7 mouse cellular contexts compared by ENCODE assay signal in genomic region chr17:47468466-47468865, GRCm38 (mm10). TPM values are rescaled to one million over a fixed set of nuclear protein-coding genes. Genes with fewer than 3 reads are reported as not detected.
DNase-seq lines count a peak whose midpoint lies in the region; ATAC-seq lines count a peak whose summit lies in the region.

No protein-coding gene starts in this region.

- peak overlapping the region; percentile 50 for H3K9ac ChIP-seq in lung, embryonic 16.5 days (ENCODE audit: low read length)
- peak overlapping the region; percentile 44 for H3K9ac ChIP-seq in heart, embryonic 12.5 days
- no peak overlapping the region; the same call in 1 of the 2 replicates for H3K9ac ChIP-seq in limb, embryonic 12.5 days (replicated peaks)
- H3K9ac ChIP-seq in stomach, embryonic 14.5 days (replicated peaks; ENCODE audit: low read depth, low read length): no peak overlapping the region

- H3K27ac ChIP-seq in lung, embryonic 16.5 days (ENCODE audit: low read length): no peak overlapping the region
- H3K27ac ChIP-seq in heart, embryonic 12.5 days (ENCODE audit: poor library complexity, severe bottlenecking): no peak overlapping the region
- no peak overlapping the region for H3K27ac ChIP-seq in limb, embryonic 12.5 days
- no peak overlapping the region for H3K27ac ChIP-seq in stomach, embryonic 14.5 days (ENCODE audit: low read length)

- H3K9me3 ChIP-seq in lung, embryonic 16.5 days (ENCODE audit: control insufficient read depth, low read length): no peaks in the 10 kb centered on the region
- no peaks in the 10 kb centered on the region for H3K9me3 ChIP-seq in heart, embryonic 12.5 days (replicated peaks)
- H3K9me3 ChIP-seq in limb, embryonic 12.5 days: no peaks in the 10 kb centered on the region
- no peaks in the 10 kb centered on the region for H3K9me3 ChIP-seq in stomach, embryonic 14.5 days (ENCODE audit: control insufficient read depth, low read depth, low read length)

- DNase-seq in lung, postnatal 36 days: no peak
- DNase-seq in adipocyte (ENCODE audit: low spot score): no peak
- no peak for DNase-seq in frontal cortex, postnatal 36 days (ENCODE audit: low spot score in 2 of 2)

- H3K4me2 ChIP-seq in lung, embryonic 16.5 days (ENCODE audit: low read depth, low read length): peak overlapping the region; percentile 37; the same call in 1 of the 2 replicates
- H3K4me2 ChIP-seq in heart, embryonic 12.5 days: peak overlapping the region; percentile 65
- H3K4me2 ChIP-seq in limb, embryonic 12.5 days: peak overlapping the region; percentile 45
- peak overlapping the region; percentile 30 for H3K4me2 ChIP-seq in stomach, embryonic 14.5 days (replicated peaks; ENCODE audit: low read depth, low read length)

- H3K36me3 ChIP-seq in lung, embryonic 16.5 days (ENCODE audit: control insufficient read depth, insufficient read depth, low read length): no peaks in the 10 kb centered on the region
- no peaks in the 10 kb centered on the region for H3K36me3 ChIP-seq in heart, embryonic 12.5 days
- H3K36me3 ChIP-seq in limb, embryonic 12.5 days: no peaks in the 10 kb centered on the region
- no peaks in the 10 kb centered on the region for H3K36me3 ChIP-seq in stomach, embryonic 14.5 days (ENCODE audit: control insufficient read depth, insufficient read depth, low read length)

- H3K4me1 ChIP-seq in lung, embryonic 16.5 days (replicated peaks; ENCODE audit: control insufficient read depth, insufficient read depth, low read length): peaks cover 13% of the 10 kb centered on the region
- H3K4me1 ChIP-seq in heart, embryonic 12.5 days (replicated peaks): peaks cover 45% of the 10 kb centered on the region
- peaks cover 33% of the 10 kb centered on the region for H3K4me1 ChIP-seq in limb, embryonic 12.5 days (replicated peaks)
- peaks cover 45% of the 10 kb centered on the region for H3K4me1 ChIP-seq in stomach, embryonic 14.5 days (ENCODE audit: control insufficient read depth, insufficient read depth, low read length)

- ATAC-seq in lung, embryonic 16.5 days (ENCODE audit: low read depth): no peak
- ATAC-seq in heart, embryonic 12.5 days (ENCODE audit: insufficient number of reproducible peaks, low FRiP score): no peak
- ATAC-seq in limb, embryonic 12.5 days (ENCODE audit: insufficient number of reproducible peaks, insufficient read depth, low FRiP score, low TSS enrichment, low read depth): no peak
- no peak for ATAC-seq in stomach, embryonic 14.5 days (ENCODE audit: insufficient number of reproducible peaks, insufficient read depth, low FRiP score, low read depth)

- 22% methylated on average over 34 of the region's 34 CpGs for WGBS in lung, embryonic 16.5 days
- WGBS in heart, embryonic 12.5 days: 4% methylated on average over 34 of the region's 34 CpGs
- WGBS in limb, embryonic 12.5 days: 6% methylated on average over 34 of the region's 34 CpGs
- WGBS in stomach, embryonic 14.5 days: 18% methylated on average over 34 of the region's 34 CpGs

- H3K27me3 ChIP-seq in lung, embryonic 16.5 days (ENCODE audit: control insufficient read depth, insufficient read depth, low read depth, low read length): peaks cover 9% of the 10 kb centered on the region
- H3K27me3 ChIP-seq in heart, embryonic 12.5 days (replicated peaks): peaks cover 55% of the 10 kb centered on the region
- H3K27me3 ChIP-seq in limb, embryonic 12.5 days: peaks cover 86% of the 10 kb centered on the region
- H3K27me3 ChIP-seq in stomach, embryonic 14.5 days (ENCODE audit: control insufficient read depth, insufficient read depth, low read length): 0 out of 2 replicates have a peak, but pooled peaks cover 7% of the 10 kb centered on the region

- peak overlapping the region; percentile 28 for H3K4me3 ChIP-seq in lung, embryonic 16.5 days (ENCODE audit: low read length)
- H3K4me3 ChIP-seq in heart, embryonic 12.5 days: peak overlapping the region; percentile 42
- peak overlapping the region; percentile 29 for H3K4me3 ChIP-seq in limb, embryonic 12.5 days (replicated peaks)
- peak overlapping the region; percentile 20 for H3K4me3 ChIP-seq in stomach, embryonic 14.5 days (ENCODE audit: low read depth, low read length)

RNA-seq across cellular contexts. Expression of gene 1700001C19Rik, which starts 31.3 kb away (rescaled TPM):
- polyA plus RNA-seq in lung, embryonic 16.5 days (2015; fragmentation: Nextera tagmentation; extraction: Ambion mirVana): not detected in 2 replicates
- polyA plus RNA-seq in heart, embryonic 12.5 days (2016; fragmentation: Nextera tagmentation; extraction: Ambion mirVana): 1.0 and 1.2 TPM in 2 replicates
- 0.20 and 0.37 TPM in 2 replicates for polyA plus RNA-seq in limb, embryonic 12.5 days (2016; fragmentation: Nextera tagmentation; extraction: Ambion mirVana)
- 0.31 and 0.58 TPM in 2 replicates for polyA plus RNA-seq in stomach, embryonic 14.5 days (2014; fragmentation: Nextera tagmentation; extraction: Ambion mirVana)

RNA-seq across cellular contexts. Expression of gene AI661453, which starts 32.1 kb away (rescaled TPM):
- polyA plus RNA-seq in lung, embryonic 16.5 days (2015; fragmentation: Nextera tagmentation; extraction: Ambion mirVana): 1.8 and 2.3 TPM in 2 replicates
- 0.85 and 1.1 TPM in 2 replicates for polyA plus RNA-seq in heart, embryonic 12.5 days (2016; fragmentation: Nextera tagmentation; extraction: Ambion mirVana)
- polyA plus RNA-seq in limb, embryonic 12.5 days (2016; fragmentation: Nextera tagmentation; extraction: Ambion mirVana): 0.37 and 0.55 TPM in 2 replicates
- polyA plus RNA-seq in stomach, embryonic 14.5 days (2014; fragmentation: Nextera tagmentation; extraction: Ambion mirVana): 4.7 and 4.8 TPM in 2 replicates

RNA-seq across cellular contexts. Expression of gene Taf8, which starts 33.6 kb away (rescaled TPM):
- polyA plus RNA-seq in lung, embryonic 16.5 days (2015; fragmentation: Nextera tagmentation; extraction: Ambion mirVana): 30.5 and 30.9 TPM in 2 replicates
- polyA plus RNA-seq in heart, embryonic 12.5 days (2016; fragmentation: Nextera tagmentation; extraction: Ambion mirVana): 21.1 and 22.1 TPM in 2 replicates
- 39.0 and 40.3 TPM in 2 replicates for polyA plus RNA-seq in limb, embryonic 12.5 days (2016; fragmentation: Nextera tagmentation; extraction: Ambion mirVana)
- polyA plus RNA-seq in stomach, embryonic 14.5 days (2014; fragmentation: Nextera tagmentation; extraction: Ambion mirVana): 24.5 and 27.3 TPM in 2 replicates

RNA-seq across cellular contexts. Expression of gene Ccnd3, which starts 36.4 kb away (rescaled TPM):
- polyA plus RNA-seq in lung, embryonic 16.5 days (2015; fragmentation: Nextera tagmentation; extraction: Ambion mirVana): 258 and 277 TPM in 2 replicates
- polyA plus RNA-seq in heart, embryonic 12.5 days (2016; fragmentation: Nextera tagmentation; extraction: Ambion mirVana): 533 and 538 TPM in 2 replicates
- 323 and 348 TPM in 2 replicates for polyA plus RNA-seq in limb, embryonic 12.5 days (2016; fragmentation: Nextera tagmentation; extraction: Ambion mirVana)
- 425 and 428 TPM in 2 replicates for polyA plus RNA-seq in stomach, embryonic 14.5 days (2014; fragmentation: Nextera tagmentation; extraction: Ambion mirVana)

Comparison
In these comparisons a context has a peak if more than half of its experiments do, and no peak if none do; other contexts are left out.
1. H3K9ac ChIP-seq: peak in lung, embryonic 16.5 days (single experiment) and heart, embryonic 12.5 days (single experiment); none in limb, embryonic 12.5 days (single experiment) and stomach, embryonic 14.5 days (single experiment).
2. Peak in every context shown above with its lines, with median percentiles within 50 percentile points of each other: H3K4me2 ChIP-seq and H3K4me3 ChIP-seq.